Mouse (Mus musculus) gastrocnemius, adult 8-10 months (tissue): ENCODE results near the gene Nkx1-1. TPM values are rescaled to one million over a fixed set of nuclear protein-coding genes. Genes with fewer than 3 reads are reported as not detected.

Experiments
- DNase-seq, 2 experiments: peaks; one replicate each; pipeline ENCODE4 v3.0.0; 2022; ENCODE audit warnings: low spot score in 2 of 2
- total RNA-seq, 4 experiments: library from RNA; stranded (reverse); gene quantifications; 2 replicates each; pipeline ENCODE4 v1.2.4; 2022

The Nkx1-1 gene
- total RNA-seq = not detected

DNA sequence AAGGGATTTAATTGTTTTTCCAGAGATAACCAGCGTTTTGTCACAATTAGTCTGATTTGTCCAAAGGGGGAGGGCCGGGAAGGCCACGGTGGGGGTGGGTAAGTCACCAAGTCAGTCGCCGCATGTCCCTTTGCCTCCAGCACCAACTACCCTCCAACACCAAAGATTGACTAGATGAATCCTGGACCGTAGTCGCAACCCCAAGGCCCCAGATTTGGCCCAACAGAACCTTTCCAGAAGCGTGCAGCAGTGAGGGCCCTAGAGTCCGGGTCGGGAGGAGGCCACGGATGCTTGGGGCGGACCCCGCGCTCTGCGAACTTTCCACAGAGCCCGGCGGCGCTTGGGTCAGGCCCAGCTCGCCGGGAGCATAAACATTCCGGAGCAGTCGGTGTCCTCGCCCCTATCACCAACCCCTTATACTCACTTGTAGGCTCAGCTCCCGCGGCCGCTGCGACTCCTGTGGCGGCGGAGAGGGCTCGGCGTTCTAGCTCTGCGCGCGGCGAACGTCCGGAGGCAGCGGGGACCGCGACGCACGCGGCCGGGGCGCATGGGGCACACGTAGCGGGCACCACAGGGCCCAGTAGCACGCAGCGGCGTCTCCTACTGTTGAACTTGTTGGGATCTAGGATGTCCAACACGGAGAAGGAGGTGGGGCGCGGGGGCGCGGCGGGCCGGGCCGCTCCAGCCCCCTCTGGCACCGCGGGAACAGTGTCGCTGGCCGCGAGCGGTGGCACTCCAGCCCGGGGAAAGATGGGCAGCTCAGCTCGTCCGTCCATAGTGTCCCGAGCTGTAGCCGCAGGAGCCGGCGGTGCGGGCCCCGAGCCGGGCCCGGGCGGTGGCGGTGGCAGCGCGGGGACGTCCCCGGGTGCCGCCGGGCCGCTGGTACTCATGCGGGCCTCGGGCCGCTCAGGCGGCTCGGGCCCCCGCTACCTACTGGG lies at the start of gene Nkx1-1:
Gene Nkx1-1 (minus strand): TSS at position 776 of the 938 bp plus-strand sequence.
- no peak for DNase-seq

DNA sequence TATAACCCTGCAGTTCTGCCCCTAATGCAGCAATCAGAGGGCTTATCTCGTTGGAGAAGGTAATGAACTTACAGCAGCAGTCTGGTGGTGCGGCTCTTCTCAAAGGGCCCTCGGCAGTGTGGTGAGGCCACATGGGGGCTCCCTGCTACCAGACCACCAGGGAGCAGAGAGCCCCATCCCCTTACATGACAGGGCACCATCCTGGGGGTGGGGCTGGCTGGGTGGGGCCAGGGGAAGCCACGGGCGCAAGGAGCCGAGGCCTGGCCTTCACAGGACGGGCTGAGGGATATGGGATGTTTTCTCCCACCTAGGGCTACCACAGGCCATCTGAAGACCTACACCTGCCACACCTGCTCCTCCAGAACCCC lies 47.5 kb upstream of the Nkx1-1 start:
- no peak for DNase-seq

- DNase-seq = no peak
These were observed 47.0 kb upstream of the Nkx1-1 start for GRCm38 (mm10) chr5:33480582-33481317.

GRCm38 (mm10) chr5:33465464-33465863 lies 31.7 kb upstream of the Nkx1-1 start:
- no peak for DNase-seq

- no peak for DNase-seq
These were observed 30.6 kb upstream of the Nkx1-1 start for GRCm38 (mm10) chr5:33464390-33464789.

GRCm38 (mm10) chr5:33459111-33459510 lies 25.3 kb upstream of the Nkx1-1 start:
- DNase-seq = no peak

DNA sequence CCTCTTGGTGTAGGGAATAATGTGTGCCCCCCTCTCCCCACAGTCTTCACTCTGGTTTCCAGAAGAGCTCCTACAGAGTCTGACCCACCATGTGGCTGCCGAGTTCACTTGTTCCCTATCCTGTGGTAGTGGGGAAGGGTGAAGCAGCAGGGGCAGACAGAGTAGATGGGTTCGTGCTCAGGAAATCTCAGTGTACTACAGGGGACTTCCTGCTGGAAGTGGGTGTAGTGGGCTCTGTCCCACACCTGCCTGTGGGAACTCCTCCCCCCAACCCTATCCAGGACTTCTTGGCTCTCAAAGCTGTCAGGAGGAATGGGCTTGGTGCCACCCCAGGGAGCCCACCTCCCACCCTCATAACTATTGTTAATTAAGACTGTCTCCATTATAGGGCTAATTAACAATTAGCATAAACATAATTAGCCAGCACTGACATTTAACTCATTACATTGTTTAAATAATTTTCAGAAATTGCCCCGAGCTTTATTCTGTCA lies 24.4 kb upstream of the Nkx1-1 start:
- no peak for DNase-seq

DNA sequence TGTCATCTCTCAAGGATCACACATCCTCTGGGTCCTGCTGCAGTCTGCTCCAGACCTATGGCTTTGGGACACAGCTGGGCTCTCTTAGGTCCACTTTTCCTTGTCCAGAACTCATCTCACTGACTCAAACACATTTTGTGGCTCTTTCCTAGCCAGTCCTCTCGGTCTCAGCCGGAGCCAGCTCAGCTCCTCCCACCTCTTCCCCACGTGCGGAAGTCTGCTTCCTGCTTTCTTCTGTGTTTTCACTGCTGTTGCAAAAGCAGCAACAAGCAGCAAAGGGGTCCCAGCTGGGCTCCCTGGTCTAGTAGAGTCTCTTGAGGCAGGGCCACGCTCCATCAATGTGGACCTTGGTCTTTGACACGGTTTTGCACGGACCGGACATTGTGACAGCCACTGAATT lies 22.0 kb upstream of the Nkx1-1 start:
- no peak for DNase-seq

GRCm38 (mm10) chr5:33443794-33444193 lies 10.0 kb upstream of the Nkx1-1 start:
- DNase-seq = no peak

- peak in 1 of 2 experiments; percentile 22 for DNase-seq
These were observed 9.3 kb upstream of the Nkx1-1 start for GRCm38 (mm10) chr5:33442927-33443710.

DNA sequence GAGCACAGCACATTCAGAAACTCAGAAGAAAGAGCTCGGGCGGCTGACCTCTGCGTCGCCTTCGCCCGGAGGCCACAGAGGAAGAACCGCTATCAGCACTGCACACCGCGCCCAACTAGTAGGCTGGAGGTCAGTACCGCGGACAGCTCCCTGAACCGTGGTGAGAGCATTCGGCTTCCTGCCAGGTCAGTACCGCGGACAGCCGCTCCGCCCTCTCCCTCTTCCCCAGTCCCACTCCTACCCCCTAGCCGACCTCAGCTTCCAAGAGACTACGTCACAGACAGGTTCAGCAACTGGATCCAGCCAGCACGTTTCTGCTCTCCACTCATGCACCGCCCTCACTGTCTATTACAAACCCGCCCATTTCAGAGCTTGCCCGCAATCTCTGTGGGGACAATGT lies 4.4 kb upstream of the Nkx1-1 start:
- peak; percentile 74 to 76 for DNase-seq

DNA sequence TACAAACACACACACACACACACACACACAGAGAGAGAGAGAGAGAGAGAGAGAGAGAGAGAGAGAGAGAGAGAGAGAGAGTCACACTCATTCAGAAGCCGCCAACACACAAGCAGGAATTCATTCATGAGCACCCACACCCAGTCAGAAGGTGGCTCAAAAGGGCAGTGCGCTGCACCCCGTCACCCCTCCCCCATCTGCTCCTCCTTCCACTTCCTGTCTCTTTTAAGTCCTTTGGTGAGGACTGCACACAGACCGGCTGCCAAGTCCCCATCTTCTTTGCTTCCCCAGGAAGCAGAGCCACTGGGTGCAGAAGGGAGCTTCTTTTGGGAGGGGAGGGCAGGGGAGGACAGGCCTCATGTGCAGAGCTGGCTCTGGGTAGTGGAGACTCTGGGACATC lies 2.2 kb upstream of the Nkx1-1 start:
- no peak for DNase-seq

DNA sequence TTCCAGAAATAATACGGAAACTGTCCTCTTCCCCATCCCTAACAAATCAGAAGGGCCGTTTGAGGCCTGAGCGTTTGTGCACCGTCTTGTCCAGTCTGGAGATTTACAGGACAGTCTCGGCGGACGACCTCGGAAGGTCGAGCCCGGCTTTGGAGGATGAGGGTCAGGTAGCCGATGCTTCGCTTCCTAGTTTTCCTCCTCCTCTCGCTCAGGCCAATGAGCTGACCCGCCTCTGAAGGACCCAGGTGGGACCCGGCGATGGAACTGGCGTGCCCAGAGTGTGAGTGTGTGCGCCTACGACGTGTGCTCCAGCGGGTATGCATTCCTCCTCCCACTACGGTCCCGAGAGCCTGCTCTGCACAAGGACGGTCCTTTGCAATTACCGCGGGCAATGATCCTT lies 1.4 kb upstream of the Nkx1-1 start:
- no peak for DNase-seq

- no peak for DNase-seq
These were observed 485 bp upstream of the Nkx1-1 start for GRCm38 (mm10) chr5:33434141-33434780.

- no peak for DNase-seq
These were observed 1.5 kb downstream of the Nkx1-1 start for GRCm38 (mm10) chr5:33432057-33432935.

- no peak for DNase-seq
These were observed 2.4 kb downstream of the Nkx1-1 start for GRCm38 (mm10) chr5:33431173-33432005.

DNA sequence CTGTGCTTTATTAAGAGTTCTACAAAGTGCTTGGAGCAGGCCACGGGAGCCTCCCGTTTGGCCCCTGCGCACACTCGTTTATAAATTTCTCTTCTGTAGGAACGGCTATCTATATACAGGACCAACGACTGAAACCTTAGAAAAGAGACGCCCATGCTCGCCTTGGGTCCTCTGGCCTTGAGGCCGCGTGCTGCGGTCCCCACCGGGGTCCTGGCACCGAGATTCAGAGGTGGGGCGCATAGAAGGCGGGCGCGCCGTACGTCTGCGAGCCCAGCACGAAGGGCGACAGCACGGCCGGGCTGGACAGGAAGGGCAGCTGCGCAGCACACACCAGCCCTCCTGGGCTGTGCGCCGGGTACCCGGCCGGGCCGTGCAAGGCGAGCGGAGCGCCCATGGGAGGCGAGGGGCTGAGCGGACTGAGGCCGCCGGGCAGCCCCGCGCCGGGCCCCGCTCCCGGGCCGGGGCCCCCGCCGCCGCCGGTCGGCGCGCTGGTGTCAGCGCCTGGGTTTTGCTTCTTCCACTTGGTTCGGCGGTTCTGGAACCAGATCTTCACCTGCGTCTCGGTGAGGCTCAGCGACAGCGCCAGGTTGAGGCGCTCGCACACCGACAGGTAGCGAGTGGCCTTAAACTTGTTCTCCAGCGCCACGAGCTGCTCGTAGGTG lies 3.1 kb downstream of the Nkx1-1 start:
- DNase-seq = no peak

DNA sequence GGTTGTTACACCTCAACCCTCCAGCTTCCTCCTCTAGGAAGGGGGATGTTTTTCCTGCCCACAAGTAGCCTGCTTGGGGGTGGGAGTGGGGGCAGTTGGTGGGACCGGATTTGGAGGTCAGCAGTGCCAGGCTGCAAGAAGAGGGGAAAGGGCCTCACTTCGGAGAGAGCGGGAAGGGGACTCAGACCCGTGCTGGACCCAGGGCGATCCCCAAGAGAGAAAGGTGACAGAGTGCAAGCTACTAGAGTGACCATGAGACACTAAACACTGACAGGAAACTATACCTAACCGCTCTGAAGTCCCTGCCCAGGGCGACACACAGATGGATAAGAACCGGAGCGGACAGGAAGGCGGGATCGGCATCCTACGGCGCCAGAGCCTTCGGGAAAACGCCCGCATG lies 3.7 kb downstream of the Nkx1-1 start:
- DNase-seq = no peak

DNA sequence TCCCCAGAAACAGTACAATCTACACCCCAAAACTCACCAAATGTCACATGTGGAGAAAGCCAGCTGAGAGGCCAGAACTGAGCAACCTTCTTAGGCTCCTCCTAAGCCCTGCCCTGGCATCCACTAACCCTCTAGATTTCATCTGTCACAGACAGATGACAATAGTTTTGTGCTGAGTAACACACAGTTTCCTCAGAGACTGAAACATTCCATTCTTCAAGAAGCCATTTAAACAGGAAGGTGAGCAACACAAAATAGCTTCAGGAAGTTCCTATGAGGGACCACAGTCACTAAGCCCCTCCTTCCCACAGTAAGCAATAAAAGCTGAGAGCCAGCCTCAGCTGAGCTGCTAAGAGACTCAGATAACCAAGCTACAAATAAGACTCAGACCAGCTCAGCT lies 6.3 kb downstream of the Nkx1-1 start:
- no peak for DNase-seq
